Mouse (Mus musculus): ENCODE measurements around the gene Cox5b.

GRCm38 (mm10) chr1:36683810-36684467 is 7.3 kb upstream of the Cox5b start:
- TF ChIP-seq POLR2A (IDR thresholded peaks at IDR 0.05; ENCODE audit: borderline replicate concordance, control insufficient read depth, low read depth, low read length) (no peak), CTCF (IDR thresholded peaks at IDR 0.05; ENCODE audit: control insufficient read depth, insufficient read depth, low read length) (peak; percentile 75)

Measured in bone marrow, adult 2 months (tissue).